Mouse (Mus musculus): ENCODE data around the gene Leo1. TPM values are rescaled to one million over a fixed set of nuclear protein-coding genes. Genes with fewer than 3 reads are reported as not detected.
"Not testable (repeated sequence)": the region's sequence is repeated elsewhere in the genome, so short reads cannot be mapped to it uniquely, and the experiment has no call there.

Gene Leo1
- polyA plus RNA-seq, 1 experiment from 2014 or later, result 31.4 TPM

DNA sequence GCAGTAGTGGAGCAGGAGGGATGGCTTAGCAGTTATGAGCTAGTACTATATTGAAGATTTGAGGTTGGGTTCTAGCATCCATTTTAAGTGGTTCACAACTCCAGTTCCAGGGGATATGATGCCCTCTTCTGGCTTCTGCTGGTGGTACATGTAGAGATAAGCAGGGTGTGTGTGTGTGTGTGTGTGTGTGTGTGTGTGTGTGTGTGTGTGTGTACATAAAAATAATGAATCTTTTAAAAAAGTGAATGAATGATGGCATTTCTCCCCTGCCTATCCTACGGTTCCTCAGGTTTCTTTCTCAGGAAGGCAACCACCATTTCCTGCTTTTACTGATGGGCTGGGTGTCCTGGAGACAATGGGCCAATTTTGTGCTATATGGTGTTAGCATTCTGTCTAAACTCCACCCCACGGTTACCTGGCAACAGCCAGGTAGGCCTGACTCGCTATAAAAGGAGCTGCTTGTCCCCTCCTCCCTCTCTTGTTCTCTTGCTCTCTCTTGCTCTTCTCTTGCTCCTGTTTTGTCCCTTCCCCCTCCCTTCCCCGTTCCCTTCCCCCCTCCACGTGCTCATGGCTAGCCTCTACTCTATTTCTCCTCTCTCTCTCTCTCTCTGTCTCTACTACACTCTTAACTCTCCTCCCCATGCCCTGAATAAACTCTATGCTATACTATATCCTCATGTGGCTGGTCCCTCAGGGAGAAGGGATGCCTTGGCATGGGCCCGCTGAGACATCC lies 3.5 kb upstream of the Leo1 start:
- peak; percentile 44 for DNase-seq (ENCODE audit: low spot score)

DNA sequence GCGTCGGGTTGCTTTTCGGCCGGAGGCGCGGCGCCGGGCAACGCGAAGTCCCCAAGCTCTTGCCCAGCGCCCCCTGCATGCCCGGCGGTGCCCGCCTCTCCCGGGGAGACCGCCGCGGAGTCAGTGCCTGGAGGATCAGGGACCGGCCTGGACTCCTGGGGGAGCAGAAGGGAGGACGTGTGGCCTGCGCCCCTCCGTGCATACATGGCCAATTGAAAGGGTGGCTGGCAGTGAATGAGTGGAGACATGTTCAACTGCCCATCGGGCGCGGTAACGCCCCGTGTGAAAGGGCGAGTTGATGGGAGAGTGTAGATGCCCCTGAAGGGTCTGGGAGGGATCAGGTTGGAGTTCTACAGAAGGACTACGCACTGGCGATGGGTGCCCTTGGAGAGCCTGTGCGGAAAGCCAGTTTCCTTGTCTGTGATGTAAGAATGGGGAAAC lies 387 bp downstream of the Leo1 start:
- TF ChIP-seq CTCF (IDR thresholded peaks at IDR 0.05; ENCODE audit: low read depth), result peak; percentile 54

More for the DNA sequence above, 3.5 kb upstream of the Leo1 start:
- Histone ChIP-seq H3K4me1 (replicated peaks; ENCODE audit: insufficient read depth, low read length) (no peaks in the 10 kb centered on the region), H3K9me3 (replicated peaks; ENCODE audit: low read length) (no peaks in the 10 kb centered on the region), H3K27ac (no peak overlapping the region), H3K27me3 (ENCODE audit: insufficient read depth, low read length) (no peaks in the 10 kb centered on the region), H3K36me3 (ENCODE audit: insufficient read depth, low read length) (no peaks in the 10 kb centered on the region), H3K9ac (ENCODE audit: low read depth, low read length) (no peak overlapping the region), H3K4me2 (ENCODE audit: low read length) (no peak overlapping the region), H3K4me3 (replicated peaks; ENCODE audit: low read depth, low read length) (no peak overlapping the region)
- ATAC-seq (replicated peaks; ENCODE audit: low FRiP score, low read depth), result no peak
- WGBS, result 32% methylated on average over 6 of the region's 6 CpGs
- peak; percentile 67 for TF ChIP-seq CTCF (IDR thresholded peaks at IDR 0.05; ENCODE audit: low read depth)

DNA sequence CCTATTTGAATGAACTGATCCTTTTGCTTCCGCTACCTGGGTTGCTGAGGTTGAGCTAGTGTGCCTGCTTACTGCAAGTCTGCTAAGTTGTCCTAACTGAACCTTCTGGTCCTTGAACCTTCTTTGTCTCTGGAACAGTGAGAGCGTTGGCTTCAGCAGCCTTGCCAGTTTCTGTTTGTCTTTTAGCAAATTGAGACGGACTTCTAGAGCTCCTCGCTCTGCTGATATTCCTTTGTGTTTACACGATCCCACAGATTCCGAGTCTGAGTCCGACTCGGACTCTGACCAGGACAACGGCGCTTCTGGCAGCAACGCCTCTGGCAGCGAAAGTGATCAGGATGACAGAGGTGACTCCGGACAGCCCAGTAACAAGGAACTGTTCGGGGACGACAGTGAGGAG lies 3.7 kb downstream of the Leo1 start:
- Histone ChIP-seq H3K4me3 (replicated peaks; ENCODE audit: low read depth, low read length) (no peak overlapping the region), H3K27me3 (ENCODE audit: insufficient read depth, low read length) (no peaks in the 10 kb centered on the region)

More for the DNA sequence above, 387 bp downstream of the Leo1 start:
- Histone ChIP-seq H3K27ac (peak overlapping the region; percentile 65), H3K4me1 (replicated peaks; ENCODE audit: insufficient read depth, low read length) (no peaks in the 10 kb centered on the region), H3K4me3 (replicated peaks; ENCODE audit: low read depth, low read length) (peak overlapping the region; percentile 66), H3K9ac (ENCODE audit: low read depth, low read length) (peak overlapping the region; percentile 74), H3K4me2 (ENCODE audit: low read length) (peak overlapping the region; percentile 66), H3K27me3 (ENCODE audit: insufficient read depth, low read length) (no peaks in the 10 kb centered on the region), H3K9me3 (replicated peaks; ENCODE audit: low read length) (no peaks in the 10 kb centered on the region), H3K36me3 (ENCODE audit: insufficient read depth, low read length) (peaks cover 12% of the 10 kb centered on the region)
- no peak for DNase-seq (ENCODE audit: low spot score)
- ATAC-seq (replicated peaks; ENCODE audit: low FRiP score, low read depth), result peak; percentile 79
- WGBS, result 0% methylated on average over 31 of the region's 31 CpGs

DNA sequence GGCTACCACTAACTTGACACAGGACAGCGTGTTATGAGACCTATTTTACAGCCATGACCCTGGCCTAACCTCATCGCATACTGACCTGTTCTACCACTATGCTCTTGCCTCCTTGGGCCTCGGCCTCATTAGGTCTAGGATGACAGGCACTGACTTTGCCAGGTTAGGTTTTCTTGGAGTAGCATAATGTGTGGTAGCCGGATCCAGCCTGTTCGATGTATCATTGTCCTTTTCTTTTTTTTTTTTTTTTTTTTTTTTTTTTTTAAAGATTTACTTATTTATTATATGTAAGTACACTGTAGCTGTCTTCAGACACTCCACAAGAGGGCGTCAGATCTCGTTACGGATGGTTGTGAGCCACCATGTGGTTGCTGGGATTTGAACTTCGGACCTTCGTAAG lies 5.2 kb downstream of the Leo1 start:
- H3K9ac ChIP-seq (ENCODE audit: low read depth, low read length); DNase-seq (ENCODE audit: low spot score); H3K4me1 ChIP-seq (replicated peaks; ENCODE audit: insufficient read depth, low read length); ATAC-seq (replicated peaks; ENCODE audit: low FRiP score, low read depth); H3K9me3 ChIP-seq (replicated peaks; ENCODE audit: low read length); H3K27me3 ChIP-seq (ENCODE audit: insufficient read depth, low read length); H3K4me2 ChIP-seq (ENCODE audit: low read length); H3K27ac ChIP-seq; H3K4me3 ChIP-seq (replicated peaks; ENCODE audit: low read depth, low read length): not testable (repeated sequence)
- 82% methylated on average over 10 of the region's 10 CpGs for WGBS
- H3K36me3 ChIP-seq (ENCODE audit: insufficient read depth, low read length), result peaks cover 32% of the 10 kb centered on the region

More for the DNA sequence above, 3.7 kb downstream of the Leo1 start:
- Histone ChIP-seq H3K27ac (no peak overlapping the region), H3K9ac (ENCODE audit: low read depth, low read length) (no peak overlapping the region), H3K9me3 (replicated peaks; ENCODE audit: low read length) (no peaks in the 10 kb centered on the region), H3K36me3 (ENCODE audit: insufficient read depth, low read length) (peaks cover 28% of the 10 kb centered on the region), H3K4me2 (ENCODE audit: low read length) (no peak overlapping the region), H3K4me1 (replicated peaks; ENCODE audit: insufficient read depth, low read length) (no peaks in the 10 kb centered on the region)
- WGBS, result 85% methylated on average over 15 of the region's 15 CpGs
- TF ChIP-seq CTCF (IDR thresholded peaks at IDR 0.05; ENCODE audit: low read depth), result no peak
- no peak for DNase-seq (ENCODE audit: low spot score)
- no peak for ATAC-seq (replicated peaks; ENCODE audit: low FRiP score, low read depth)

DNA sequence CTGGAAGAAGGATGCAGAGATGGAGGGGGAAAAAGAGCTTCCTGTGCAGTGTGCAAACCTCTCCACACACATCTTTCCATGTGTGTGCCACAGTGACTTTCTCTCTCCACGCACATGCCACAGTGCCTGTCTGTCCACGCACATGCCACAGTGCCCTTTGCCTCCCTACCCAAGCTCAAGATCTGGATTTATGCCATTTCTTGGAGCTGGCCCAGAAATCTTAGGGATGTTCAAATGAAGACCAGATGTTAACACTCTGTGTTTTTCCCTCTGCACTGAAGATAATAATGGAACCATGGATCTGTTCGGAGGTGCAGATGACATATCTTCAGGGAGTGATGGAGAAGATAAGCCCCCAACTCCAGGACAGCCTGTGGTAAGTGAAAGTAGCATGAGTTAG lies 6.7 kb downstream of the Leo1 start:
- TF ChIP-seq CTCF (IDR thresholded peaks at IDR 0.05; ENCODE audit: low read depth), result no peak
- H3K9ac ChIP-seq (ENCODE audit: low read depth, low read length), result no peak overlapping the region
- H3K4me3 ChIP-seq (replicated peaks; ENCODE audit: low read depth, low read length), result no peak overlapping the region
- no peaks in the 10 kb centered on the region for H3K4me1 ChIP-seq (replicated peaks; ENCODE audit: insufficient read depth, low read length)
- WGBS, result 83% methylated on average over 3 of the region's 3 CpGs
- ATAC-seq (replicated peaks; ENCODE audit: low FRiP score, low read depth) (no peak), DNase-seq (ENCODE audit: low spot score) (no peak)
- H3K27me3 ChIP-seq (ENCODE audit: insufficient read depth, low read length), result no peaks in the 10 kb centered on the region
- peaks cover 37% of the 10 kb centered on the region for H3K36me3 ChIP-seq (ENCODE audit: insufficient read depth, low read length)
- no peak overlapping the region for H3K4me2 ChIP-seq (ENCODE audit: low read length)
- no peaks in the 10 kb centered on the region for H3K9me3 ChIP-seq (replicated peaks; ENCODE audit: low read length)
- no peak overlapping the region for H3K27ac ChIP-seq

DNA sequence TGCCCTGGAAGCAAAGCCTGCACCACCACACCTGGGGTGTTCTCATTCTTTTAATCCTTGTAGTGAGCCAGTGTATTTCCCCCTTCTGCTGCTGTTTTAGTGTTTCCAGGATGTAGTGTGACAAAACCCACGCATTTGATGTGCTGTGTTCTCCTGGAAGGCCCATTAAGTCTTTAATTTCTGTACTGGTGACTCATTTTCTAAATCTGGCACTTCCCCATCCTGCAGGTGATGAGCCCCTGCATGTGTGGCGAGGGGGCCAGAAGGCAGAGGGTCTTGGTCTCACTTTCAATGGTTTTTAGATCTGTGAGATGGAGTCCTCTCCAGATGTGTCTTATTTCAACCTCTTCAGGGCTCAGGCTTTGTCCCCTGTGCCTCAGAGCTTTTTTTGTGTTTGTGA lies 12.7 kb downstream of the Leo1 start:
- H3K4me3 ChIP-seq (replicated peaks; ENCODE audit: low read depth, low read length), result no peak overlapping the region
- WGBS, result 86% methylated on average over 2 of the region's 2 CpGs
- no peaks in the 10 kb centered on the region for H3K4me1 ChIP-seq (replicated peaks; ENCODE audit: insufficient read depth, low read length)
- H3K27me3 ChIP-seq (ENCODE audit: insufficient read depth, low read length), result no peaks in the 10 kb centered on the region
- no peak for TF ChIP-seq CTCF (IDR thresholded peaks at IDR 0.05; ENCODE audit: low read depth)
- H3K4me2 ChIP-seq (ENCODE audit: low read length), result no peak overlapping the region
- H3K36me3 ChIP-seq (ENCODE audit: insufficient read depth, low read length), result peaks cover 59% of the 10 kb centered on the region
- no peak for ATAC-seq (replicated peaks; ENCODE audit: low FRiP score, low read depth)
- H3K9me3 ChIP-seq (replicated peaks; ENCODE audit: low read length), result no peaks in the 10 kb centered on the region
- H3K9ac ChIP-seq (ENCODE audit: low read depth, low read length), result no peak overlapping the region
- no peak for DNase-seq (ENCODE audit: low spot score)
- H3K27ac ChIP-seq, result no peak overlapping the region

Measured in kidney, postnatal 0 days (tissue).